Mouse (Mus musculus) forebrain, embryonic 15.5 days (tissue): ENCODE results near the gene Mtx1. TPM values are rescaled to one million over a fixed set of nuclear protein-coding genes. Genes with fewer than 3 reads are reported as not detected.

ENCODE experiments used
- ATAC-seq: fragments of 200-750 bp; cut with Nextera tagmentation; replicated peaks from 2 replicates; pipeline ENCODE4 v1.8.0; 2017; ENCODE audit warnings: mild to moderate bottlenecking, moderate TSS enrichment, moderate library complexity
- H3K27ac ChIP-seq: fragments of 300-500 bp; sonication (generic); replicated peaks from 2 replicates; pipeline ENCODE4 v1.5.1; 2015; ENCODE audit warnings: mild to moderate bottlenecking, inconsistent platforms
- H3K27me3 ChIP-seq: fragments of 300-500 bp; sonication (generic); 2 replicates; pipeline ENCODE4 v1.6.1; 2015; ENCODE audit warnings: inconsistent platforms
- H3K36me3 ChIP-seq: fragments of 300-500 bp; sonication (generic); 2 replicates; pipeline ENCODE4 v1.6.1; 2015; ENCODE audit warnings: mild to moderate bottlenecking, inconsistent platforms
- H3K4me1 ChIP-seq: fragments of 300-500 bp; sonication (generic); 2 replicates; pipeline ENCODE4 v1.6.1; 2015; ENCODE audit warnings: inconsistent platforms
- H3K4me2 ChIP-seq: fragments of 300-500 bp; sonication (generic); replicated peaks from 2 replicates; pipeline ENCODE4 v1.6.1; 2015; ENCODE audit warnings: mild to moderate bottlenecking, inconsistent platforms
- H3K4me3 ChIP-seq: fragments of 300-500 bp; sonication (generic); 2 replicates; pipeline ENCODE4 v1.5.1; 2015; ENCODE audit warnings: mild to moderate bottlenecking, inconsistent platforms
- H3K9ac ChIP-seq: fragments of 300-500 bp; sonication (generic); replicated peaks from 2 replicates; pipeline ENCODE4 v1.6.1; 2015; ENCODE audit warnings: mild to moderate bottlenecking, inconsistent platforms
- H3K9me3 ChIP-seq: fragments of 300-500 bp; sonication (generic); 2 replicates; pipeline ENCODE4 v1.6.1; 2016; ENCODE audit warnings: inconsistent platforms
- WGBS: fragments of 180-500 bp; shearing (Covaris S2); methylation state at CpG from one replicate; pipeline ENCODE4 v1.1.7; 2015; ENCODE audit warnings: mixed read lengths; 5-methylcytosine and 5-hydroxymethylcytosine counted together
- polyA plus RNA-seq: library from polyadenylated mRNA; unstranded; fragments of >200 nt; fragmentation: Nextera tagmentation; extraction: Ambion mirVana; gene quantifications from 2 replicates; pipeline ENCODE4 v1.2.1, GENCODE M21; 2015

The Mtx1 gene
- polyA plus RNA-seq, 1 experiment from 2014 or later, result 175 TPM

DNA sequence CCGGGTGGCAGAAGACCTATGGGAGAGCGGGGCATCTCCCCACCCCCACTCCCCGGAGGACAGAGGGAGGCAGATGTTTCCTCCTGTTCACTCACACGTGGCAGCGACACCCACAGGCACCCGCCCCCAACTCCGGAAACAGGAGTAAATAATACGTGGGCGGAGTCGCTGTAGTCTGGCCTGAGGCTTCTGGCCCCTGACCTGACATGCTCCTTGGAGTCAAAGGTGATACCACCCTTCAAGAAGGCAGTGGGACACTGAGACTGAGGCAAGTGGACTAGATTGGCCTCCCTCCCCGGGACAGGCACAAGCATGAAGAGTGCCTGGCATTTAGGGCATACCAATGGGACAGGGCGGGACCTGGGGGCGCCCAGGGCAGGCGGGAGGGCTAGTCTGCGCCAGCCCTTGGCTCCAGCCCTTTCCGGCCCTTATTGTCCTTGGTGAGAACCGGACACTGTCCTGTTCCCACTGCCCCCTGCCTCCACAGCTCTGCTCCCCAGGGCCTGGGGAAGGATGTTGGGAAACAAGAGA lies 24.5 kb upstream of the Mtx1 start:
- Histone ChIP-seq H3K36me3 (no peaks in the 10 kb centered on the region), H3K4me3 (no peak overlapping the region), H3K4me2 (no peak overlapping the region), H3K27ac (no peak overlapping the region), H3K9me3 (no peaks in the 10 kb centered on the region), H3K9ac (no peak overlapping the region), H3K4me1 (peaks cover 17% of the 10 kb centered on the region), H3K27me3 (no peaks in the 10 kb centered on the region)
- 10% methylated on average over 17 of the region's 17 CpGs for WGBS
- no peak for ATAC-seq

DNA sequence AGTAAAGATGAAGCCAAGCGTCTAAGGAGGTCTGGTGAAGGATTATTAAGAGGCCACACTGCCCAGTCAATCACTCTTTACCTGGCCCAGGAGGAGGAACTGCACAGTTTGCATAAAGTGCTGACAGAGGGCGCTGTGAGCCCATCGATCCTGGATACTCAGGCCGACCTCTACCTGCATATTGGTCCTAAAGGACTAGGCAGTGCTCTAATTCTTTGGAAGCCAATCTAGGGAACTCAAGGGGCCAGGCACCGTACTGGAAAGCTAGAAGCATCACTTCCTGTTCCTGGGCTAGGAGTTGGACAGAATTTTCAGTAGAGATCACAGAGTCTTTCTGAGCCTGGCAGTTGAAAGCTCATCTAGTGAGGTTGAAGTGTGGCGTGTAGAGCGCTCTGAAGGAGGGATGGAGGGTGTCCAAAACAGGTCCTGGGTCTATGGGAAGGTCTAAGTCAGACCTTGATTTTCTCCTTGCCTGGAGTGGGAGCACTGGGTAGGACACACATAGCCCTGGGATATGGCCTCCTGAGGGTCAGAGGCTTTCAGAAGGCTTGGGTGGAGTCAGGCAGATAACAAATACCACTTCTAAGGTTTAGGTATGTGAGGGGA lies 23.6 kb upstream of the Mtx1 start:
- Histone ChIP-seq H3K9ac (no peak overlapping the region), H3K4me1 (peaks cover 22% of the 10 kb centered on the region), H3K27ac (no peak overlapping the region), H3K36me3 (no peaks in the 10 kb centered on the region), H3K27me3 (no peaks in the 10 kb centered on the region), H3K9me3 (no peaks in the 10 kb centered on the region), H3K4me2 (no peak overlapping the region), H3K4me3 (no peak overlapping the region)
- no peak for ATAC-seq
- 23% methylated on average over 7 of the region's 7 CpGs for WGBS

DNA sequence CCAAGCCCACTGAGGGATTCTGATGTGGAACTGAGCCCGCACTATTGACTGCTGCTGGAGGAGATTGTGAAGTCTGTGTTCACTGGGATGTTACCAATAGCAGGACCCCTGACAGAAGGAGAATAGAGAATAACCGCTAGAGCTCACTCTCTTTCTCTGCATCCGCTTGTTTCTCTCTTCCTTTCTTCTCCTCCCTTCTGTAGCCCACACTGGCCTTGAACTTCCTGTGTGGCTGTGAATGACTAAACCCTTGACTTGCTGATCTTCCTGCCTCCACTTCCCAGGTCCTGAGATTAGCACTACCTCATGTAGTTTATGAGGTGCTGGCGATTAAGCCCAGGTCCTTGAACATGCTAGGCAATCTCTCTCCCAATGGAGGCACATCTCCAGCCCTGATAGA lies 20.6 kb upstream of the Mtx1 start:
- Histone ChIP-seq H3K36me3 (peaks cover under 1% of the 10 kb centered on the region; the same call in 1 of the 2 replicates), H3K27ac (no peak overlapping the region), H3K4me2 (peak overlapping the region; percentile 91), H3K9me3 (no peaks in the 10 kb centered on the region), H3K4me1 (peaks cover 48% of the 10 kb centered on the region), H3K4me3 (peak overlapping the region; percentile 74), H3K27me3 (no peaks in the 10 kb centered on the region), H3K9ac (no peak overlapping the region)
- ATAC-seq, result no peak
- 87% methylated on average over 4 of the region's 4 CpGs for WGBS

DNA sequence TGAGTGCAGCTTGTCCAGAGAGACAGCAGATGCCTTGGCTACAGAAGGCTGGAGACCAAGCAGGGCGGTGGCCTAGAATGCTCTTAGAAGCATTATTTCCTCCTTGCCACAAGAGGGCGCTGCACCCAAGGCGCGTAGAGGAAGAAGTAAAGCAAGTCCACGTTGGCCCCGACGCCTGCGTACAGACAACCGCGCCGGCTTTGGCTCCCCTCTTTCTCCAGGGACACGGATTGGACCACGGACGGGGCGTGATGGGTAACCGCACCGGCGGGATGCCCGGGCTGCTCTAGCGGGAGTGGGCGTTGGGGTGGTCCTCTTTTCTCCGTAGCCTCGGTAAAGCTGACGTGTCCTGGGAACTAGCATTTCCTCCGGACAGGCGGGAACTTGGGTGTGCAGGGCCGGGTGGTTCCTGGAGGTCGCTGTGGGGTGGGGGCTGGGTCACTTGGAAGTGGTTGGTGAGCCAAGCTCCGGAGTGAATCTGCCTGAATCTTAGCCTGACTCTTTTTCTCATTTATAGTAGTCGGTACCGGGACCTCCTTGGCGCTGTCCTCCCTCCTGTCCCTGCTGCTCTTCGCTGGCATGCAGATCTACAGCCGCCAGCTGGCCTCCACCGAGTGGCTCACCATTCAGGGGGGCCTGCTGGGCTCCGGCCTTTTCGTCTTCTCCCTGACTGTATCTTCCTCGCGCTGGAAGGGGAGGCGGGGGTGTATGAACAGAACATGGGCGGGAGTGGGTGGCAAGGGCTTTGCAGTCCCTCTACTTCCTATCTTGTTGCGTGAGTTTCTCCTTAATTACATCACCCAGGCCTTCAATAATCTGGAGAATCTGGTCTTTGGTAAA lies 19.6 kb upstream of the Mtx1 start, which contains the start of gene Trim46:
Gene Trim46 (minus strand): TSS at position 49 of the 840 bp plus-strand sequence.
- Histone ChIP-seq H3K9me3 (no peaks in the 10 kb centered on the region), H3K4me1 (peaks cover 53% of the 10 kb centered on the region), H3K9ac (peak within 1 kb of the TSS; percentile 74), H3K27ac (peak within 1 kb of the TSS; percentile 96), H3K4me3 (peak within 1 kb of the TSS; percentile 74), H3K36me3 (peaks cover 10% of the 10 kb centered on the region), H3K27me3 (no peaks in the 10 kb centered on the region), H3K4me2 (peak within 1 kb of the TSS; percentile 91)
- under 1% methylated on average over 42 of the region's 42 CpGs for WGBS
- peak; percentile 74 for ATAC-seq

DNA sequence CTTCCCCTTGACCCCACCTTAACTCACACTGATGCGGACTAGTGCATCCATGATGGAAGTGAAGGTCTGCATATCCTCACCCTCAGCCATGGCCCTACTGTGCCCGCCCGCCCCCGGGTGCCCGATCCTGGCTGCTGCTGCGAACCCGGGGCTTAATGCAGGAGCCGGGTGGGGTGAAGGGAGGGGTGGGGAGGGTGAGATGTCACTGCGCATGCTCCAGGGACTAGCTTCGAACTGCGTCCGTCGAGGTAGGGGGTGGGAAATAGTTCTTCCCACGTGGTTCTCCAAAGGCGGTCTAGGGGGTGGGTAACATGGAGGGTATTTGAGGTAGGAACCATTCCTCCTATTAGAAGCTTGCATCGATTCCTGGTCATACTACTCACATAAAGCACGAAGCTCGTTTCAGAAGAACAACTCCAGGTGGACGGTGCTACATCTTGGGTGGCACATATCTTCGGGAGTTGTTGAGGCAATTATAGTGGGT lies 18.8 kb upstream of the Mtx1 start, which contains the start of gene Krtcap2:
Gene Krtcap2 (plus strand): TSS at position 279 of the 484 bp plus-strand sequence.
- H3K4me1 ChIP-seq, result peaks cover 49% of the 10 kb centered on the region
- H3K27ac ChIP-seq, result peak within 1 kb of the TSS; percentile 96
- H3K4me2 ChIP-seq, result peak within 1 kb of the TSS; percentile 91
- H3K9ac ChIP-seq, result peak within 1 kb of the TSS; percentile 74
- peaks cover 18% of the 10 kb centered on the region for H3K36me3 ChIP-seq
- peak within 1 kb of the TSS; percentile 74 for H3K4me3 ChIP-seq
- no peaks in the 10 kb centered on the region for H3K9me3 ChIP-seq
- 3% methylated on average over 20 of the region's 20 CpGs for WGBS
- peak; percentile 62 for ATAC-seq
- H3K27me3 ChIP-seq, result no peaks in the 10 kb centered on the region

DNA sequence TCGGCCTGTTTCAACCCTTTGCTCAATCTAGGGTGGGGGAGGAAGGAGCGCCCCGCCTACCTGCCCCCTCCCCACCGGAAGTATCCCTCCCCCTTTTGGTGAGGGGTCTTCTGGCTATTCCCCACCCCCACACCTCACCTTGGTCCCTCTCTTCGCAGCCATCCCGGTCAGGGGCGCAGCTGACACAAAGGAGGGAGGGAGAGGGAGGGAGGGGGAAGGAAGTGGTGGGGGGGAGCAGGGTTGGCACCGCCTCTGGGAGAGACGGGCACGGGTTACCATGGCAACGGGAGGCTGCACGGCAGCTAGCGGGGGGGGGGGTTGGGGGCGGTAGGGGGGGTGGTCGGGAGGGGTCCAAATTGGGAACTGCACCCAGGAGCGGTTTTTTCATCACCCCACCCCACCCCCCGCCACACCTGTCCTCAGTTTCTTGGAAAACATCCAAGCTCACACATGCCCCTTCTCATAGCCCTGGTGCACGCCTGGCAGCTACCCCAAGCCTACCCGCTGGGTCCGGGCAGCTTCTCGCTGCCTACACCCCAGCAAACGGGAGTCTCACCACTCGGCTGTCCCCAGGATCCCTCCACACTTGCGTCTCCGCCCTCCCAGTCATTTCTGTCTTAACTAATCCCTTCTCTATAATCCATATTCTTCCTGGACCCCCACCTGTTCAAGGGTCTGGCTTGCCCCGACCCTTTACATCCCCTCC lies 18.2 kb upstream of the Mtx1 start:
- H3K4me2 ChIP-seq, result peak overlapping the region; percentile 91
- peaks cover 23% of the 10 kb centered on the region for H3K36me3 ChIP-seq
- peak overlapping the region; percentile 96 for H3K27ac ChIP-seq
- 1% methylated on average over 24 of the region's 26 CpGs for WGBS
- H3K9ac ChIP-seq, result peak overlapping the region; percentile 74
- H3K27me3 ChIP-seq, result no peaks in the 10 kb centered on the region
- peak; percentile 68 for ATAC-seq
- peak overlapping the region; percentile 74 for H3K4me3 ChIP-seq
- no peaks in the 10 kb centered on the region for H3K9me3 ChIP-seq
- peaks cover 49% of the 10 kb centered on the region for H3K4me1 ChIP-seq

DNA sequence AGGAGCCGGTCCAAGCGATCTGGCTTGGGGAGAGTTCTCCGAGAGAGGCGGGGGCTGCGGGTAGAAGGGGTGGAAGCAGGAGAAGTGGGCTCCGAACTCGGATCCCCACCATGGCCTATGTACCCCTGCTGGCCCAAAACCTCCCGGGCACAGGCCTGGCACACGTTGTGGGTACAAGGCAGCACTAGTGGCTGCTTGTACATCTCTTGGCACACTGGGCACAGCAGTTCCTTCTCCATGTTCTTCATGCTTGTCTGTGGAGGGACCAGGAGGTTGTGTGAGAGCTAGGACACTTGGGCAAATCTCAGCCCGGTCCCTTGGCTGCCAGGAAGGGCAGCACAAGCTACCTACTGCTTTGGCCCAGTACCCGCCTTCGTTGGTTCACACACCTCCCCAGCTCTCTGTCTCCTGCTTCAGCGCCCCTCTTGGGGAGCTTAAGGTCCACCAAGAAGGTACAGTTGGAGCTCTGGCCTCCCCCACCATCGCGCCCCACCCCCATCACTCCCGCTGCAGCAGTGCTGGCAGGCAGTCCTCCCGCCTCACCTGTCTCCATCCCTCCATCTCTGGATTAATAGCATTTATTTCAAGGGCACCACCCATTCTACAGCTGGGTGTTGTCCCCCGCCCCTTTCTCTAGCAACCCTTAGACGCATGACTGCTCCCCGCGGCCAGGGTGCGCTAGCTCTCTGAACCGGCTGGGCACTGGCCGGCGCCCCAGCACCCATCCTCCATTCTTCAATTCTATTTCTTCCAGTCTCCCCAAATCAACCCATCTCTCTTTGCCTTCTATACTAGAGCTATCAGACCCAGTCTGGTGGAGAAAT lies 17.5 kb upstream of the Mtx1 start:
- peak overlapping the region; percentile 74 for H3K4me3 ChIP-seq
- WGBS, result 6% methylated on average over 25 of the region's 25 CpGs
- H3K4me2 ChIP-seq, result peak overlapping the region; percentile 91
- H3K36me3 ChIP-seq, result peaks cover 31% of the 10 kb centered on the region
- H3K9ac ChIP-seq, result peak overlapping the region; percentile 74
- H3K27ac ChIP-seq, result peak overlapping the region; percentile 96
- peak; percentile 23 for ATAC-seq
- H3K9me3 ChIP-seq, result no peaks in the 10 kb centered on the region
- H3K4me1 ChIP-seq, result peaks cover 49% of the 10 kb centered on the region
- H3K27me3 ChIP-seq, result no peaks in the 10 kb centered on the region

DNA sequence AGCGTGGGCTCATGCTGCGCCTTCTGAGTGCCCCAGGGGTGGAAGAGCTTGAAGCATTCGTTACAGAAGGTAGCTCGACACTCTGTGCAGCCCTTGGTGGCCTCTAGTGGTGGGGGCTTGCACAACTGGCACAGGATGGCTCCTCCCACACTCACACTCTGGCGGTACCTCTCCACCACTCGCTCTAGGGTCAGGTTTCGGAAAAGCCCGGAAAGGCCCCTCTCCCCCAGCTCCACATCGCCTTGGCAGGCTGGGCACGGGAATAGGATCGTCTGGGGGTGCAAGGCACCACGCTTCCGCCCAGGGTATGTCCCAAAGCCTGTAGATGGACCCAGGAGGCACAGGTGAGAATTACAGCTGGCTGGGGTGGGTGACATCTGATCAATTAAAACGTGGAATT lies 16.7 kb upstream of the Mtx1 start:
- H3K36me3 ChIP-seq, result peaks cover 38% of the 10 kb centered on the region
- peaks cover 49% of the 10 kb centered on the region for H3K4me1 ChIP-seq
- peak overlapping the region; percentile 74 for H3K9ac ChIP-seq
- peak overlapping the region; percentile 91 for H3K4me2 ChIP-seq
- H3K9me3 ChIP-seq, result no peaks in the 10 kb centered on the region
- H3K4me3 ChIP-seq, result peak overlapping the region; percentile 74
- ATAC-seq, result no peak; the same call in 1 of the 2 replicates
- no peaks in the 10 kb centered on the region for H3K27me3 ChIP-seq
- 9% methylated on average over 14 of the region's 14 CpGs for WGBS
- peak overlapping the region; percentile 96 for H3K27ac ChIP-seq

DNA sequence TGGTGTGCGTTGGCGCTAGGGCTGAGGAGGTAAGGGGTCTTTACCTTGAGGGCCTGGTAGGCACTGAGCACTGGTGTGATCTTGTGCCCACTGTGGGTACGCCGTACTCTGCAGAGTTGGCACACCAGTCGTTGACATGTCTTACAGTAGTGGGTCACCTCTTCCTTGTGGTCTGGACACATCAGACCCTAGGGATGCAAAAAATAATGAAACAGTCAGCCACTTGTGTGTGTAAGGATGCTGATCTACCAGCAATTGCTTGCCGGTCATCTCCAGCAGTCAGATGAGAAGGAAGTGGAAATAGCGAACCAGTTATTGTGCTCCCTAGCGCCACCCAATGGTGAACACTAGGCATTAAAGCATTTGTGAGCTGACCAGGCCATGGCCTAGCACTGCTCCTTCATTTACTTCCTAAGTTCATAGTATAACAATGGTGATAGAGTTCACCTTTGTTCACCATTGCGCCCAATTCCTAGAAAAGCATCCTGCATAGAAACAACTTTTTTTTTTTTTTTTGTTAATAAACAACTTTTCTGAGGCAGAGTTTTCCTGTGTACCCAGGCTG lies 15.5 kb upstream of the Mtx1 start:
- Histone ChIP-seq H3K4me1 (peaks cover 47% of the 10 kb centered on the region), H3K4me3 (no peak overlapping the region), H3K9me3 (no peaks in the 10 kb centered on the region), H3K4me2 (no peak overlapping the region), H3K36me3 (peaks cover 50% of the 10 kb centered on the region), H3K27me3 (no peaks in the 10 kb centered on the region), H3K9ac (no peak overlapping the region), H3K27ac (no peak overlapping the region)
- ATAC-seq, result no peak
- 71% methylated on average over 9 of the region's 9 CpGs for WGBS

DNA sequence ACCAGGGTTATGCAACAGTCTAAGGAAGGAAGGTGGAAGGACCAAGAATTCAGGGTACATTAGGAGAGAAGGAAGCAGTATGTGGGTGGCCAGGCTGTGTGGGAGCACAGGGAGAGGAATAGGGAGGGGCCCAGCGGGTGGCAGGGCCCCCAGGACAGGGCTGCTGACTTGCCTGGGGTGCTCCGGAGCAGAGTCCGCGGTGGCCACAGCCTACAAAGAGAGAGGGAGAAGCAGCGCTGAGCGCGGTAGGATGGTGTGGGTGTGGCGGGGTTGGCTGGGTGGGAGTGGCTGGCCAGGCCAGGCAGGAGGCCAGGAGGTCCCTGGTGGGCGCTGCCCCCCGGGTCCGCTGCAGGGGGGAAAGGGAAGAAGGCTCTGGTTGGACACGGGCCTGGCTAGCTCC lies 11.6 kb upstream of the Mtx1 start:
- H3K4me2 ChIP-seq, result no peak overlapping the region
- peaks cover 86% of the 10 kb centered on the region for H3K36me3 ChIP-seq
- H3K4me1 ChIP-seq, result peaks cover 18% of the 10 kb centered on the region
- H3K27ac ChIP-seq, result no peak overlapping the region
- H3K27me3 ChIP-seq, result no peaks in the 10 kb centered on the region
- H3K4me3 ChIP-seq, result no peak overlapping the region
- no peaks in the 10 kb centered on the region for H3K9me3 ChIP-seq
- ATAC-seq, result no peak
- WGBS, result 78% methylated on average over 9 of the region's 12 CpGs
- H3K9ac ChIP-seq, result no peak overlapping the region

DNA sequence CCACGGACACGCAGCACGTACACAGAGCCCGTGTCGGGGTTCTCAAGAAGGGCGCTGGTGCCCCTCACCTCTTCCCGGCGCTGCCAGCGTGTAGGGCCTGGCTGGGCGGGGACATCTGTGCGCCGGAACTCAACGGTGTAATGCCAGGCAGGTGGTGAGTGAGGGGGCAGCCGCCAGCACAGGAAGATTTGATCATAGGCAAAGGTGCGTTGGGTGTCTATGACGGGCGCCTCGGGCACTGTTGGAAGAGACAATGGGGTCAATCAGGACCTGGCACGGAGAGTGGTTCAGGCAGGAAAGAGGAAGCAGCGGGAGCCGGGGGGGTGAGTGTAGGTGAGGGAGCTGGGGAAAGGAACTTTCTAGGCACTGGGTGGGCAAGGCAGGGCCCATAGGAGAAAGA lies 10.8 kb upstream of the Mtx1 start:
- WGBS, result 93% methylated on average over 21 of the region's 21 CpGs
- Histone ChIP-seq H3K4me1 (peaks cover 10% of the 10 kb centered on the region), H3K9ac (no peak overlapping the region), H3K36me3 (peaks cover 94% of the 10 kb centered on the region), H3K27ac (no peak overlapping the region), H3K27me3 (no peaks in the 10 kb centered on the region), H3K4me3 (no peak overlapping the region), H3K9me3 (no peaks in the 10 kb centered on the region), H3K4me2 (no peak overlapping the region)
- no peak for ATAC-seq
